Mouse (Mus musculus) CD4-positive, CD25-positive, alpha-beta regulatory T cell, adult 2 months (primary cell): Measurements from ENCODE around the gene Tmem131.

Experiments used
- DNase-seq: peaks from one replicate; pipeline ENCODE4 v3.0.0-alpha.2; 2012; ENCODE audit warnings: low read depth, low spot score

The Tmem131 gene

DNA sequence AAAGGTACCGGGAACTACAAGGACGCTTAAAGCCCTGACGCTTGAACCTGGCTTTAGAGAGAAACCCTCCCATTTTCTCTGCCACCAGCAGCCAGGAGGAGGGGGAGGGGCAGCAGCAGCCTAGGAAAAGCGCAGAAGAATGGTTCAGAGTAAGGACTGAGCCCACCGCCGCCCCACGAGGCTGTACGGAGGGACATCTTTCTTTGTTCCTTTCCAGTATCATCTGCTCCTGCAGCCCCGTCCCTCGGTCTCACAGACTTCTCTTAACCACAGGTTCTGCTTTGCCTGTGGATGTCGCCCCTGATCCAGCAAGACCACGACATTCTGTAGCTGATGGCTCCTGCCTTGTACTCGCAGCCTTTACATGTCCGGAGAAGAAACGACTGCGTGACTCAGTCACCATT lies 158.2 kb downstream of the Tmem131 start:
- DNase-seq = no peak

- DNase-seq = peak; percentile 80
Observed at GRCm38 (mm10) chr1:36784365-36785134, 158.9 kb downstream of the Tmem131 start.

DNA sequence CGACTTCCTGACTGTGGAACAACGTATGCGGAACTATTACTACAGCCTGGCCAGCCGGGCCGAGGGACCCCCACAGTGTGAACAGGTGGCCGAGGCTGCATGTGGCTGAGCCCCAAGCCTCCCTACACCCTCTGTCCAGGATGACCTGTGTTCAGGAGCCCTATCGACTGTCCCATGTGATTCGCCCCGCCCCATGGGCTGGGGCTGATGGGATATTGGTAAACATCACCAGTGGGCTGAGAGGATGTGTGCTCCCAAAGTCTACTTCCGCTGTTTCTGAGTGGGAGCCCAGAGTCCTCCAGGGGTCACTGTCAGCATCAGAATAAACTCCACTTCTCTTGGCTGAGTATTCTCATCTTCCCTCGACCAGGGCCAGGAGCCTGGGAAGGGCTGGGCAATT lies 161.0 kb downstream of the Tmem131 start:
- DNase-seq = no peak

DNA sequence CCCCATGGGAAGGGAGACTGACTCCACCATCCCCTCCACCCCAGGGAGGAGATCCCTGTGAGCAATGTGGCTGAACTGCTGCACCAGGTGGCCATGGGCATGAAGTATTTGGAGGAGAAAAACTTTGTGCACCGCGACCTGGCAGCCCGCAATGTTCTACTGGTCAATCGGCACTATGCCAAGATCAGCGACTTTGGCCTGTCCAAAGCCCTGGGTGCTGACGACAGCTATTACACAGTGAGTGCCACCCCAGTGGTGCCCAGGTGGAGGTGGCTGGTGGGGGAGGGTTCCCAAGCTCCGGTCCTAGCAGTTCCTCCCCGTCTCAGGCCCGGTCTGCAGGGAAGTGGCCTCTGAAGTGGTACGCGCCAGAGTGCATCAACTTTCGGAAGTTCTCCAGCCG lies 162.7 kb downstream of the Tmem131 start:
- no peak for DNase-seq

DNA sequence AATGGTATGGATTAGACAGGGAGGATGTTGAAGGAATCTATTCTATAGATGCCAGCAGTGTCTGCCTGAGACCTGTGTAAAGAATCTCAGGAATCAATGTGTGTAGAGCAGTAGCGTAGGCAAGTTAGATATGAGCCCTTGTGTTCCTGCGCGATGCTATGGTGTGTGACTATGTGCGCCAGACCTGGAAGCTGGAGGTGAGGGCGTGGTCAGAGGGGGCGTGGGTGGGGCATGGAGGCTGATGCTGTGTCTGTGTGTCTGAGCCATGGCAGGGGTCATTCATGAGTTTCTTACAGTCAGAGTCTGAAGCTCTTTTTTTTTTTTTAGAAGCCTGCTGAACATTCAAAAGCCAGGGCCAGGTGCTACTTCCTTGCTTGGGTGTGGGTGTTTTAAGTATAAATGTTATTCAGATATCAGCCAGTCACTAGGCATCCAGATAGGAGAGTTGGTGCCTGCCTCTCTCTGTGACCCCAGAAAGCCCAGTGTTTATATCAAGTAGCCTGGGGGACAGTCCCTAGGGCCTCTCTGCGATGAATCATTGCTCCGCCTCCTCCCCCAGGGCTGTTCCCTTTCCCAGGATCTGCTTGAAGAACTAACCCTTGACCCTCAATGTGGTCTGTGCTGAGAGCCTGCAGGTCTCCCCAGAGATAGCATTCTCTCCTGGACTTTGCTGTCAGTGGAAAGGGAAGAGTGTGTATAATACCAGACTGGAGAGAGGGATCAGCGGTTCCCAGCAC lies 171.1 kb downstream of the Tmem131 start:
- peak; percentile 40 for DNase-seq

DNA sequence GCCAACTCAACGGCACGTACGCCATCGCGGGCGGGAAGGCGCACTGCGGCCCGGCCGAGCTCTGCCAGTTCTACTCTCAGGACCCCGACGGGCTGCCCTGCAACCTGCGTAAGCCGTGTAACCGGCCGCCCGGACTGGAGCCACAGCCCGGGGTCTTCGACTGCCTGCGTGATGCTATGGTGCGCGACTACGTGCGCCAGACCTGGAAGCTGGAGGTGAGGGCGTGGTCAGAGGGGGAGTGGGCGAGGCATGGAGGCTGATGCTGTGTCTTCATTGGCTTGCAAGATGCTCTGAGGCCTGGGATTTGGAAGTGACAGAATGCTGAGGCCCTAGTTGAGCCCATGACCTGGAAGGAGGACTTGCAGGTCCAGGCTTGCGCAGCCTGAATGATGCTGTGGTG lies 172.5 kb downstream of the Tmem131 start:
- DNase-seq = no peak

DNA sequence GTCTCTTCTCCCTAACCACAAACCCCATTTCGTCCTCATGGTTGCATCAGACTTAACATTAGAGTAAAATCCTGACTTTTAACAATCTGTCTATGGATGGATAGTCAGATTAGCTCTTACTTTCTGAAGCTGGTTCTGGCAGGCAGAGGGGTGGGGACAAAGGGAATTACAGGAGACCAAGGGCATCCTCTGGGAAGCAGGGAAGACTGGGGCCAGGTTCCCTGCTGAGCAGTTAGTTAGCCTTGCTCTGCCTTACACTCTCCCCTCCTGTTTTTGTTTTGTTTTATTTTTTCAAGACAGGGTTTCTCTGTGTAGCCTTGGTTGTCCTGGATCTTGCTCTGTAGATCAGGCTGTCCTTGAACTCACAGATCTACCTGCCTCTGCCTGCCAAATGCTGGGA lies 173.5 kb downstream of the Tmem131 start:
- DNase-seq = no peak

GRCm38 (mm10) chr1:36768786-36769185 lies 174.7 kb downstream of the Tmem131 start:
- peak; percentile 57 for DNase-seq

DNA sequence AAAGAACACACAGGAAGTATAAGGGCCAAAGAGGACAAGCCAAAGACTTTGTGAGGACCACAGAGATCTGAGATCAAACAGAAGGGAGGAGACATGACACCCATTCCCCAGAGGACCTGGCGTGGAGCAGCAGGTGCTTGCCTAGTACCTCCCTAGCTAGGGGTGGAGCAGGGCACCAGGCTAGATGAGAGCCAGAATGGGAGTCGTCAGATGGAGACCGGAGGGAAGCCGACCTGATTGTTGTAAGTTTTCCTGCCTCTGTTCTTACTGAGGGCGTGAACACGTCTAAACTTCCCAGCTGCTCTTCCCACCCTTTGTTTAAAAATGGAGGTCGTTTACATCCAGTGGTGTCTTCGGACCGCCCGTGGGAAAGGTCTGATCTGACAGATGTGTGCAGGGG lies 176.1 kb downstream of the Tmem131 start:
- DNase-seq = peak; percentile 68

DNA sequence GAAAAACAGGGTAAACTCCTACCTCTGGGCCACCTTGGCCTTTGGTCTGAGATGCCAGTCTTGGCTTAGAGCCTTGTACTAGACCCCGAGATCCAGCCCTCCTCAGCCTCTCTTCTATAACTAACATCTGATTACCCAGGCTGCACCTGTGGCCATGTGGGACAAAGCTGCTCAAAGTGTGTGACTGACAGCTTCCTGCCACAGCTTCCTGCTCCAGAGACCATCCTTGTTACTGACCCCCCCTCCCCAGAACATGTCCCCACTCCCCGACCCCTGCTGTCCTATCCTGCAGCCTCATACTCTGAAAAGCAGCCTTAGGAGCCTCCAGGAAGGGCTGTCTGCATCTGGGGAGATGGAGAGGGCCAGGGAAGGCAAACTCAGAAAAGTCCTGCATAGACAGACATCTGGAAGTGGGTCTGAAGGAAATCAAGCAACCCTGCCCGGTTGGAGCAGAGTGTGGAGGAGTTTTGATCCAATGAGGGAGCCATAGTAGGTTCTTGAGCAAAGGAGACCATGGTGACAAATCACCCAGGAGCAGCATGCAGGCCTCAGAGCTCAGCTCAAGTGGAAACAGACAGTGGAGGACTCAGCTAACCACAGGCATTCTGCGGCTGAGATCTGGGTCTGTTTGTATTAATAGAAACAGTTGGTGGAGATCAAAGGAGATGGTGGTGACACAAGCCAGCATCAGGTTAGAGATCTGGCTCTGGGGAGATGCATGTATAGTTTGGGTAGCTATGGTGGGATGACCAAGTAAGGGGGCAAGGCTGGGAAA lies 176.8 kb downstream of the Tmem131 start:
- DNase-seq = peak; percentile 86

DNA sequence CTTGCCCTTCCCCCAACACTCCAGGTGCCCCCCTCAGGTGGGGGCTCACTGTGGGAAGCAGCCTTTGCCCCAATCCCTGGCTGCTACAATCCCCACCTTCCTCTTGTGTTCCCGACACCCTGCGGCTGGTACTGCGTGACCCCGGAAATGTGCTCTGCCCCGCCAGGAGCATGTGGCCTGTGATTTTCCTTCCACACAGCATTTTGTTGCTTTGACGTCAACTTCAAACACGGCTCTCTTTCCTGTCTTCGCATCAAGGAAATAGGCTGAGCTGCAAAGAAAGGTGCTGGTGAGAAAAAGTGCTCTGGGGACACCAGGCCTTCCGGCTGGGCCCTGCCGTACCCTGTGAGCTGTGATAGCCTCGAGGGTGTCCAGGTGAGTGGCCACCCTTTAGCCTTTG lies 181.9 kb downstream of the Tmem131 start, which contains the start of gene Zap70:
Zap70 (plus strand) TSS at position 231 of the 400 bp plus-strand sequence.
- peak; percentile 93 for DNase-seq

DNA sequence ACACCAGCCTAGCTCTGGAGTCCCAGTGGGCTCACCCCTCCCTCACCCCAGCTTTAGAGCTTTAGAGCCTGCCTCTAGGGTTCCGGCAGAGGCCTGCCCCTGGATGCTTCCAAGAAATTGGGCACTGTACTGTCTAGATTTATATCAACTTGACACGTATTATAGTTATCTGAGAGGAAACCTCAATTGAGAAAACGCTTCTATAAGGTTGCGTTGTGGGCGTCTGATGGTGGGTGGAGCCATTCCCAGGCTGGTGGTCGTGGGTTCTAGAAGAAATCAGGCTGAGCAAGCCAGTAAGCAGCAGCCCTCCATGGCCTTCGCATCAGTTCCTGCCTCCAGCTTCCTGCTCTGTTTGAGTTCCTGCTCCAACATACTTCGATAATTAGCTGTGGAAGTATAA lies 182.4 kb downstream of the Tmem131 start:
- peak; percentile 55 for DNase-seq

DNA sequence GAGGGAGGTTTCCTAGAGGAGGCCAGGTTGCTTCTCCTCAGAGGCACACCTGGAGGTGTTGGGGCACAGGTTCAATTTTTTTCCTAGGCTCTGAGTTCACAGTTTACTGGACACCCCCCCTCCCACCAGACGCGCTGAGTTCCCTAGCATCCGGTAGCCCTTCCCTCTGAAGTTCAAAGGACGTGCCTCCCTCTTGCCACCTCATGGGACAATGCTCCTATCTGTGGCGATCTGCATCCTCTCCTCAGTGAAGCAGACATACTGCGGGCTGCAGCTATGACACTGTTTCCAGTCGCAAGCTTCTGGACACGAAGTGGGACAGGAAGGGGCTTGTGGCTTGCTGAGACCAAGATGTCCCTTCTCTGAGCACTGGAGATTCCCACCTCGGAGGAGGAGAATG lies 183.1 kb downstream of the Tmem131 start:
- peak; percentile 54 for DNase-seq

DNA sequence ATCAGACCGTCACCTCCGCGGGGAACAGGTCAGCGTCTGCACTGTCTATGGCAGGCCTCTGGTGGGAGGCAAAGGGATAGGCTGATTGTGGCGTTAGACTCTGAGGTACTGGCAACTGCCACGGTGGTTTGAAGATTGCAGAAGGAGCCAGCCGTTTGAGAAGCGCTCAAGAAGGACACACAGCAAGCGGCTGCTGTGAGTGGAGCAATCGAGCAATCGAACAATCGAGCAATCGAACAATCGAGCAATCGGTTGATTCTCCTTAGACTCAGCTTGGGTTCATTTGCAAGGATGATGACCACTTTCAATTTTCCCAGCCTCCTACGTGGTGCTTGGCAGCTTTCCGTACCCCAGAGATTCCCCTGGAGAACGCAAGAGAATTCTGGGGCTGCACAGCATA lies 184.4 kb downstream of the Tmem131 start:
- DNase-seq = no peak

DNA sequence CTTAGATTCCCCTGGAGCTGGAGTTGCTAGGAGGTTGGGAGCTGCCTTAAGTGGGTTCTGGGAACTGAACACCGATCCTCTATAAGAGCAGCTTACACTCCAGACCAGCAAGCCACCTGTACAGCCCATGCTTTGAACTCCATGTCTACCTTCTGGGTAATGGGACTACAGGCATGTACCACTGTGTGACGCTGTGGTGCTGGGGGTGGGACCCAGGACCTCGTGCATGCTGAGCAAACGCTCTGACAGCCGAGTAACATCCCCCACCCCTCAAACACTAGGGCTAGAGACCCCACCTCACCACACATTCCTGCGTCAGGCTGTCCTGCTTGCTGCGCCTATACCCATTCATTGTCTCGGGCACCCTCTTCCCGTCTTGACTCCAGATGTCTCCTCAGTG lies 184.9 kb downstream of the Tmem131 start:
- DNase-seq = no peak

GRCm38 (mm10) chr1:36753932-36754675 lies 189.4 kb downstream of the Tmem131 start:
- DNase-seq = no peak

DNA sequence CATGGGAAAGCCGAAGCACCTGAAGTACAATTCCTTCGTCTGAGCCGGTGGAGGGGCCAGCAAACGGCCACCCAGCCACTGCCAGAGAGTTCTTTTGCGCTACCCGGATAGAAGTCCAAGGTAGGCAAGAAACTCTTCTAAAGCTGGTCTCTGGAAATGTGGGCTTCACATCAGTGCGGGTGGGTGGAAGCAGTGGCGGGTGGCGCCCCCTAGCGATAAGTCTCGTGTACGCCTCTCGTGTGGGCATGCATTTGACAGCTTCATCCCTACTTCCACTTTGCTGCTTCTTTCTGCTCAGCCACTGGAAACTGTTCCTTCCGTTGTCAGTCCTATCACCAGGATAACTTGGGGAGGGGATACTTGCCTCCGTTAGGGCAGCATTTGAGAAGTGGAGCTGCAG lies 197.0 kb downstream of the Tmem131 start:
- peak; percentile 67 for DNase-seq

GRCm38 (mm10) chr1:36745661-36746060 lies 197.8 kb downstream of the Tmem131 start:
- no peak for DNase-seq

- DNase-seq = peak; percentile 90
Observed at GRCm38 (mm10) chr1:36744268-36744944, 199.1 kb downstream of the Tmem131 start.

DNA sequence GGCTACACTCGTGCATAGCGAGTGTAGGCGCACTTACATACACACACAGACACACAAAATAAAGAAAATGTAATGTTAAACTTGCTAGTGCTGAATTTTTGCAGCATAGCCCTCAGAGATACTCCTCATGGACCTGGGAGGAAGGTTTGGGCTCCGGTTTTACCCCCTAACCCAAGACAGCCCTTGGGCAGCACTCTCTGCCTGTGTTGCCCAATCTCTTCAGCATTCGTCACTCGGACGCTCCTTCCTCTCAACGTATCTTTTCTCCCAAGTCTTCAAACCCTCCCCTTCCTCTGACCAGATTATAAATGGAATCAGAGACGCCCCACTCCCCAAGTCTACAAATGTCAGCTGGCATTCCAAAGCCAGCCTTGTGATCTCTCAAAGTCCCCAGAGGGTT lies 200.4 kb downstream of the Tmem131 start:
- no peak for DNase-seq
